Mouse (Mus musculus): ENCODE measurements at regions not wholly inside any gene's neighbourhood (a gene's known extent, or its start where the extent isn't known, plus 50 kb on each side); places are given as distances from the start of the nearest gene placed in this dataset.

DNA sequence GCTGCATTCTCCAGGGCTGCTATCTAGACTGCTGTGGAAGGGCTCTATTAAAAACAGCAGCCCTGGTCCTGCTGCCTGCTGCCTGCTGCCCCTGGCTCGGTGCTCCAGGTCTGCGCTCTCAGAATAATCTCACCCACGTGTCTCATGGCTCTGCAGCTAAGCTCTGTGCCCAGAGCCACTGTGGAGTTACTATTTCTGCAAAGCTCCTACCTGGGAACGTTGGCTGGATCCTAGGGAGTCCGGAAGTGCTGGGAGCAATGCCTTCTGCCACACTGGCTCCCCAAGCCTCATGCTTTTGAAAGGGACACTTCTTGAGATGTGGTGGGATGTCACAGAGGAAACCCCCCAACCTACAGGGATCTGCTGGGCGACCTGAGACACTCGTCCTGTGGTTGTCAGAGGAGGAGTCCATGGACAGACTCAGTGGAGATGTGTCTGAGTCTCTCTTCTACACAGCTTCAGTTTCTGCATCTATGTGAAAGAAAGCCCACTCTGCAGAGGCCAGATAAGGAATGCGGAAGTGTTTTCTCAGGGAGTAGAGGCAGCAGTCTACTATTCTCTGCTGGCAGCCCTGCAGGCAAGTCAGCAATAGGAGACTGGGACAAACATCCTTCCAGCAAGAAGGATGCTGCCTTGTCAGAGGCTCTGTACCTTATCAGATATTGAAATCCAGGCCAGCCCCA is 63.0 kb upstream of the Kazn start:
- intact Hi-C loops (cut with DNase I): no loop called here
- DNase-seq (ENCODE audit: low spot score in 2 of 2): peak; percentile 51 to 61

DNA sequence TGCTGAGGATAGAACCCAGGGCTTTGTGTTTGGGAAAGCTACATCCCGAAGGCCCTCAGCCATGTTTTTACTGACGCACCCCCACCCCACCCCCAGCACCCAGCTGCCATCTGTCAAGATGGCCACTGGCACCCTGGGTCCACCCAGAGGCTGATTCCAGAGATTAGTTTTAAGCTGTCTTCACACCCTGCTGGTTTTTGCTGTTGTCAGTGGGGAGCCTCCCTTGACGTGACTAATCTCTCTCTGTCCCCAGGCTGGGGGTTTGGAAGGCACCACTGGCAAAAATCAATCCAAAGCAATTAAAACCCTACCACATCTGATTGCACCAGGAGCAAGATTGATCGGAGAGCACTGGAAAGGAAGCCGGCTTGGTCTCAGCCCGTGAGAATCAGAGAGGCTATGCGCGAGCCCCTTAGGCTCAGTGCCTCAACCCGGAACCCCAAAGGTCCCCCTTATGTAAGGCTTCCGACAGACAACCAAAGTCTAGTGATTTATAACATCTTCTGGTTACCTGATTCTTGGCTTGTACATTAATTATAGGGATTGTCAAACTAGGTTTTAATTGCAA is 59.7 kb upstream of the Kazn start:
- intact Hi-C loops (cut with DNase I): no loop called here
- DNase-seq (ENCODE audit: low spot score in 2 of 2): no peak

GRCm38 (mm10) chr4:142292760-142293159 is 53.6 kb upstream of the Kazn start:
- DNase-seq (ENCODE audit: low spot score in 2 of 2): no peak
- intact Hi-C loops (cut with DNase I): no loop called here

DNA sequence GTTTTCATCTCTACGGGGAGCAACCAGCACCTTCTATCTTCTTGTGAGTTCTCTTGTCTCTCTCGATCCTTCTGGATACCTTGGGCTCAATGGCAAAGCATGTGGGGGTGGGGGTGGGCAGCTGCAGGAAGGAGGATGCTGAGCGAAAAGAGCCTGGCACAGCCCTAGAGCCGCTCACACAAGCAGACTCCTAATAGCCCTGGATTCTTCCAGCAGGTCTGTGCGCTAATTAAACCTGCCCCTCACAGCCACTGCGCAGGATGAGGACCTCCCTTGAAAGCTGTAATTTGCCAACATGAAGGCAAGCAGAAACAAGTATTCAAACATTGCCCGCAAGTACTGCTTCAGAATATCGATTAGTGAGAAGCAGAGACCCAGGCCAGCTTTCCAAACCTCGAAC is 53.1 kb upstream of the Kazn start:
- no peak for DNase-seq (ENCODE audit: low spot score in 2 of 2)
- intact Hi-C loops (cut with DNase I): no loop called here

- DNase-seq (ENCODE audit: low spot score in 2 of 2): peak; percentile 33 to 44
- intact Hi-C loops (cut with DNase I): no loop called here
Measured at GRCm38 (mm10) chr4:142291366-142291765, 52.2 kb upstream of the Kazn start.
